Mouse (Mus musculus) T-helper 17 cell (primary cell): ENCODE results near the gene Podxl2.

Experiments used
- in situ Hi-C, 2 experiments: fragments of 300-600 bp; cut with MboI, MseI; formaldehyde crosslinking; loops; 1 replicate in 1 of 2; 2 replicates in 1 of 2; pipeline ENCODE4 v1.15.1; 2025; ENCODE audit warnings: high pct_unique_total_duplicates in 2 of 2

Gene Podxl2

DNA sequence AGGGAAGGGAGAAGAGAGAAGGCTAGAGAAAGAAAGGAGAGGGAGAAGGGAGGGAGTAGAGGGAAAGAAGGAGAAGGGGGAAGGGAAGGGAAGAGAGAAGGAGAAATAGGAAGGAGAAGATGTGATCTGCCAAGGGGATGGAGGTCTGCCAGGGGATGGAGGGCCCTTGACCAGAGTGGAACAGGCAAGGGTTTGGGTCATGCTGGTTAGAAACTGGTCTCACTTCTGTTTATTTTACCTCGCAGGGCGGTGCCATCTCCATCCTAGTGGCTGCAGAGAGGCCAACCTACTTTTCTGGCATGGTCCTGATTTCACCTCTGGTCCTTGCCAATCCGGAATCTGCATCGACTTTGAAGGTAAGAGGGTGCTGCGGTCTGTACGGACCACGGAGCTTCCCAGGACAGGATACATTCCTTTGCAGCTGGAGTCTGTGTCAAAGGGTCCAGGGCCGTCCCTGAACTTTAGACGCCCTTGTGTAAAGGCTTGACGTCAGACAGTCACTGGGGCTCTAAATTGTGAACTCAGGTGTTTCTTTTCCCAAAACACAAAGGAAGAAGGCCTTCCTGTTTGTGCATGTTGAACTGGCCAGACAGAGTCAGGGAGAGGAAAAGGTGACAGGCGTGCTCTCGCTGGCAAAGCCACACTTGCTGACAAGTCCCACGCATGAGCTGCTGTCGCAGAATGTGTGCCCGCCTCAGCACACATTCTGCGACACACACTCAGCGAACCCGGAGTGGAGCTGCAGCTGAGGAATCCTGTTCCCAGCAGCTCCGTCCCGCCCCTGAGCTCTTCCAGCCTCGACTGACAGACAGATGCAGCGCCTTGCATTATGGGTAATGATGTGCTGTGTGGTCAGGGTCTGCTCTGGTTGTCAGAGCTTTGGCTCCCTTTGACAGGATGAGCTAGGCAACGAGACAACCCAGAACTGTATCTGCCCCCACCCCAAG, 65.5 kb downstream of the Podxl2 start:
- in situ Hi-C loops, result no loop called here

DNA sequence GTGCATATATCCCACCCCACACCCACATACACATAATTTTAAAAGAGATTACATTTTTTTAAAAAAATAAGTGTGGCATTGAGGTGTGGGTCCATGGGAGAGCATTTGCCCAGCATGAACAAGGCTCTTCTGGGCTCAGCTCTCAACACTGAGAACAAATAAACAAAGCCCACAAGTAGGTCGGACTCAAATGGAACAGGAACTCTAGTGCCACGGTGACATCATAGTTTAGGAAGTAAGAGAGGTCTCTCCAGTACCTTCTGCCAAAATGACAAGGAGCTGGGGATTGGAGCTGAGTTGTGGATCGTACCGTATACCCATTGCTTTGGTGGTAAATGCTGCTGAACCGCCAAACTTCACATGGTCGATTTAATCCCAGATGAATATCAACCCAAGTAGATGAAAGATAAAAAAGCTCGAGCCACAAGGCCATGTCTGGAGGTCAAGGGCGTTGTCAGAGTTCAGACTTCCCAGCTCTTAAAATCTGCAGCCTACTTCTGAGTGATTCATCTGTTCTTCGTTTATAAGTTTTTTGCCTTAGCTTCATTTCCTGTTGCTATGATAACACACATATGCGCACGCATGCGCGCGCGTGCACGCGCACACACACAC, 69.8 kb downstream of the Podxl2 start:
- in situ Hi-C loops, result no loop called here

DNA sequence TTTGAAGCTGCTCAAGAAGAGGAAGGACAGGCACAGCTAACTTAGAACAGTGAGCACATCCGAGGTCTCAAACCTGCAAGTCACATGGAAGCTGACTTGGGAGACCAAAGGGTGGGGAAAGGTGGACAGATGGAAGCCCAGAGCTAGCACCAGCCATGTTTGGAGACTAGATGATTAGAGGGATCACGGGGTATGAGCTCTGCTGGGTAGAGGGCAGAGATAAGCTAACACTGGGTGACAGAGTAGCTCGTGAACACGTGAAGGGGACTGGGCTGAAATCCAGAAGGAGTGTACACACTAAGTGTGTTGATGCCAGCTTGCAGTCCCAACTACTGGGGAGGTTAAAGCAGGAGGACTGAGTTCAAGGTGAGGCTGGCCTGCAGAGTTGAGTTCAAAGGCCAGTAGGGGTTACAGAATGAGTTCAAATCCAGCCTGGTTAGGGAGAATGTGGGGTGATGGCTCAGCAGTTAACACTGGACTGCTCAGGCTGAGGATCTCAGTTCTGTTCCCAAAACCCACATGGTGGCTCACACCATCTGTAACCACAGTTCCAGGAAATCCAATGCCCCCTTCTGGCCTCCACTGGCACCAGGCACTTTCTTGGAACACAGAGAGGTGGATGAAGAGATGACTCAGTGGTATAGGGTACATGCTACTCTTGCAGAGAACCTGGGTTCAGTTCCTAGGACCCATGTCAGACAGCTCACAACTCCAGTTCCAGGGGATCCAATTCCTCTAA, 70.7 kb downstream of the Podxl2 start:
- in situ Hi-C loops, result no loop called here

DNA sequence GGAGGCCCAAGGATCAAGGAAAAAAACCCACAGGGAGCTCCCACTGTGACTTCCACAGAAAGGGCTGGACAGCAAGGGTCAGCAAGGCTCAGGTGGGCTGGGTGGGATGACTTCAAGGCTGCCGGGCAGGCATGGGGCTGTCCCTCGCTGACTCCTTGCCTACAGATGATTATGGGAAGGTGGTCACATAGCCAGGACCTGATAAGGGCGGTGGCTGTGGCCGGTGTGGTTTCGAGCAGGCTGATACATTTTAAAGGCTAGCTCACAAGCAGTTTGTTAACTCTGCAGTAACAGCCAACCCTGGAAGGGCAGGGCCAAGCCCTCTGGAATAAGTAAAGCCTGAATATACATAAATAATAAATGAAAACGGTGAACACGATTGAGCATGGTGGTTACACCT, 71.8 kb downstream of the Podxl2 start:
- in situ Hi-C loops, result no loop called here

DNA sequence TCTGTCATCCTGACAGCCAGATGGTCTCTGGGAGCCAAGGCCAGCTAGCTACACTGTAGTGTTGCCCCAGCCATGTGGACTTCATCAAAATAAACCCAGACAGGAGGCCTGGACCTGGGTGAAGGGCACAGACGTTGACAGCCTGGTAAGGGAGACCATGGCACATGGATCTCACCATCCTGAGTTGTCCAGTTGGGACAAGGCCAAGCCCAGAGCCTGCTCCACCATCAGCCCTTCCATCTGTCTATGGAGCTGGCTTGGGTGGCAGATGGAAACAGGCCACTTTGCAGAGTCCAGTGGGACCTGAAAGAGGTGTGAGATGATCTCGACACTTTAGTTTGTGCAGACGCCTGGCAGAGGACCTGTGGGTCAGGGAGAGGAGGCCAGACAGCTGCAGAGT, 74.1 kb downstream of the Podxl2 start:
- in situ Hi-C loops, result no loop called here

DNA sequence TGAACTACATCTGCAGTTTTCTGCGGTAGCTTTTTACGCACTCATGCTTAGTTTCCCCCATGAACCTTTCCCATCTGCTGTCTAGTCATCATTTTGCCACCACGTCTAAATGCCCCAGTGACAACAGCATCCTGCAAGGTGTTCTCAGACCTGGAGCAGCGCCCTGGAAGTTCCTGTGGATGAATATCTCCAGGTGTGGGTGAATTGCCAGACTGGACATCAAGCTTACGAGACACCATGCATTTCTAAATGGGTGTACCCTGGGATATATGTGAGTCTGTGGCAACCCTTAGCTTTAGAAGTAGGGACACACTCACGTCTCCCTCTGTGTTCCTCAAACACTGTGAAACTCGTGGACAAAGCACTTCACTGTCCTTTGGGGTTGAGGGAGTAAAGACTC, 74.7 kb downstream of the Podxl2 start:
- in situ Hi-C loops, result no loop called here

DNA sequence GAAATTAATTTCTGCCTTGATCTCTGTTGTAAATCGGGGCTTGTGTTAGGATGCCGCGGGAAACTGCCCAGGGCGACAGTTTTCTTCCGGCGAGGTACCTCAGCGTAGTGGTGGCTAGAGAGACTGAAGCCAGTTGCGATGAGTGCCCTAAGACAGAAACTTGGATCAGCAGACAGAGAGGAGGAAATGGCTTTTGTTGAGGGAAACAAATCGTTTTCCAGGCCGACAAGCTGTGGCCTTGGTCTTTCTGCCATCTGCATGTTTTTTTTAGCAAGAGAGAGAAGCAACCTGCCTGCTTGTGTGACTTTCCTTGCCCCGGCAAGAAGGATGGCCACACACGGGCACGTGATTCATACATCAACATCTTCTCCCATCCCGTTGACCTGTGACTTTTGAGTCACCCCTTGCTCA, 80.3 kb downstream of the Podxl2 start:
- in situ Hi-C loops, result loop anchor here (5.0 to 10.0 kb wide), 2 partner anchors 52 to 850 kb away; no protein-coding TSS in a partner anchor

DNA sequence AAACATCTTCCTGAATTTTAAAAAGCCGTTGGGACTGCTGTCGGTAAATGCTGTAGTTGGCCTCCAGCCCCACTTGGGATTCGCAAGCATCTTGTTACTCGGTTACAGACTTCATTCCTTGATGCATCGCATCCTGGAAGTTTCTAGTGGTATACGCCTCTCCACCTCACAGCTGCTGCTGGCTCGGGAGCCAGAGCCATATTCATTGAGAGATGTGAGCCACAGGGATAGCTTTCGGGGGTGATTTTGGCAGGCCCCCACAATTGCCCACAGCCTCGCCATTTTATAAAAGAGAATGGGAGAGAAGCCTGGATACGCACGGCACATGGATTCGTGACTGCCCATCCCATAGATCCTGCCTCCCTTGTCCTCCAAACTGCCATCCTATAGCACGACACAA, 81.0 kb downstream of the Podxl2 start:
- in situ Hi-C loops, result loop anchor here (5.0 to 10.0 kb wide), 2 partner anchors 52 to 849 kb away; no protein-coding TSS in a partner anchor

DNA sequence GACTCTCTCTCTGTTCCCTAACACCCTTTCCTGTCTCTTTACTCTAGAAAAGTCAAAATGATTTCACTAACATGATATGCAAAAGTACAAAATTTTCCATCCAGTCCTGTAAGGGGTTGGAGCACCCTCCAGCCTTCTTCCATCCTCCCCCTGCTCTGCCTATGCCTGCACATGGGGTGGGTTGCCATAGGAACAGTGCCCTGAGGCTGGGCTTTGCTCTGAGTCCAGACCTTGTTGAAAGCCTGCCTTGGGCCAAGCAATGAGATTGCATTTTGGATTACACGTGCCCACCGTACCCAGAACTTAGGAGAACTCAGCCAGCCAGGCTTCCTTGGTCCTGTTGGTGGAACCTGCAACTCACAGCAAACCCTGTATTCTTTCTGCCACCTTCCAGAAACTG, 81.6 kb downstream of the Podxl2 start:
- in situ Hi-C loops, result loop anchor here (5.0 to 10.0 kb wide), 2 partner anchors 51 to 848 kb away; no protein-coding TSS in a partner anchor
